Mouse (Mus musculus) thymus, postnatal 25 days (tissue): Measurements from ENCODE around the gene Cenps.
"Not testable (repeated sequence)": the region's sequence is repeated elsewhere in the genome, so short reads cannot be mapped to it uniquely, and the experiment has no call there.

Source experiments
- DNase-seq: peaks from one replicate; pipeline ENCODE4 v3.0.0; 2022

Gene Cenps

GRCm38 (mm10) chr4:149103875-149104561 is 33.4 kb downstream of the Cenps start, which contains the start of gene Dffa:
Gene Dffa (plus strand): TSS chr4:149104146.
- DNase-seq: peak; percentile 93

DNA sequence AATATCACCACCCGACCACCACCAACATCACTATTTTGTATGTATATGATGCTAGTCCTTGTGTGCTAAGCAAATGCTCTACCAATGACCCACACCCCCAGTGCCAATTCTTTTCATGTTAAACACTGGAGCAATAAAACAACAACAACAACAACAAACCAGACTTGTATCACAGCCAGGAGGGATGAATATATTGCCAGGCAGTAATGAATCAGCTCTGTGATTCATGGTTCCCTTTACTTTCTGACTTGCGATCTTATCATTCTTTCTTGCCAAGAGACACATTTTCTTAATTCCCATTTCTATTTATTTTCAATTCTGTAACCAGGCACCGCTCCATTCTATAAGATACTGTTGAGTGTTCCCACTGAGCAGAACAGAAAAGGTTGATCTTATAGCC is 36.0 kb downstream of the Cenps start:
- DNase-seq: no peak

DNA sequence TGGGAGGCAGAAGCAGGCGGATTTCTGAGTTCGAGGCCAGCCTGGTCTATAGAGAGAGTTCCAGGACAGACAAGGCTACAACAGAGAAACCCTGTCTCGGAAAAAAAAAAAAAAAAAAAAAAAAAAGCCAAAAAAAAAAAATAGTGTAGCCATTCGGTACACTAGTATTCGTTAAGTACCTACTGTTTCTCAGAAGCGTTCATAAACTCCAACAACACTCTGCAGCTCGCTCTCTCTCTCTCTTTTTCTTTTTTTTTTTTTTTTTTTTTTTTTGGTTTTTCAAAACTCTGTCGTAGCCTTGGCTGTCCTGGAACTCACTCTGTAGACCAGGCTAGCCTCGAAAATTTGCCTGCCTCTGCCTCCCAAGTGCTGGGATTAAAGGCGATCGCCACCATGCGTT is 37.0 kb downstream of the Cenps start:
- not testable (repeated sequence) for DNase-seq

GRCm38 (mm10) chr4:149099369-149100017 is 37.9 kb downstream of the Cenps start, which contains the start of gene Pex14:
Gene Pex14 (minus strand): TSS chr4:149099876.
- peak; percentile 88 for DNase-seq

- DNase-seq: no peak
These were observed 38.9 kb downstream of the Cenps start for GRCm38 (mm10) chr4:149098571-149098970.

GRCm38 (mm10) chr4:149097956-149098355 is 39.5 kb downstream of the Cenps start:
- no peak for DNase-seq

DNA sequence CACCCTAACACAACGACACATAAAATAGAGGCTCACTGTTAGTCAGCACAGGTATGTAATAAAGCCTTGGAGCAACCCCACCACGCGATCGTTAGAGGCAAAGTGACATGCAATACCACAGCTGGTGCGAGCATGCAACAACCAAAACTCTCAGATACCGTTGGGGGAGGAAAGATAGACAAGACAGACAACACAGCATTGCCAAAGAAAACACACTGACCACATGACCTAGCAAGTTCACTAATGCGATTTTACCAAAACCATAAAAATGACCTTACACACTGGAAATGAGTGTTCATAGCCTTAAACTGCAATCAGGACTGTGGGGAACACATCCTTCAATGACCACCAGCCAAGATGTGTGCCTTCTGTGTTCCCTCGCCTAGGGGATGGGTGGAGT is 46.1 kb downstream of the Cenps start:
- no peak for DNase-seq

GRCm38 (mm10) chr4:149085381-149085780 is 52.0 kb downstream of the Cenps start:
- DNase-seq: no peak

DNA sequence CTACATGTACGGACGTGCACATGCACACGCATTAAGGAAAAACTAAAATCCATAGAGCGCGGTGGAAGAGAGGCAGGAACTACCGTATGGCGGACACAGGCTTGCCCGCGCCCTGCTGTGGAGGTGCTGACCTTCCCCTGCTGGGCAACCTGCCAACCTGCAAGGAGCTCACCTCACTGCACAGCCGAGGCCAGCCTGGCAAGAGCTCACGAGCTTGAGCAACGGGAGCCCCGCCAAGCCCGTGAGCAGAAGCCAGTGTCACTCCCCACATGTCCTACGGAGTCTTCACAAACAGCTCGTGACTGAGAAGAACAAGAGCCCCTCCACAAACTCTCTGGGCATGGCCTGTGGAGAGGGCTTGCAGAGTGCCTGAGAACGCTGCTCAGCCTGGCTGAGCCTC is 55.9 kb downstream of the Cenps start:
- no peak for DNase-seq

DNA sequence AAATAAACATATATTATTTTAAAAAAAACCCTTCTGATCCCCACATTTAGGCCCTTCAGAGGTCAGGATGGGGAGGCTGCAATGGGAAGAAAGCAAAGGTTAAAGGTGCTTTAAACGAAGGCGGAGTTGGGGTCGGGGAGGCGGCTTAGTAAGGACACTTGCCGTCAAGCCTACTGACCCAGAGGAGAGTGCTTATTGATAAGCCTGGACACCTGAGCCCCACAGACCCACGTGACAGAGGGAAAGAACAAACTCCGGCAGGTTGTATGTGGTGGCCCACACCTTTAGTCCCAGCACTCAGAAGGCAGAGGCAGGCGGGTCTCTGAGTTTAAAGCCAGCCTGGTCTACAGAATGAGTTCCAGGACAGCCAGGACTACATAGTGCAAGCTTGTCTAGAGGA is 57.3 kb downstream of the Cenps start:
- no peak for DNase-seq

- no peak for DNase-seq
These were observed 57.8 kb downstream of the Cenps start for GRCm38 (mm10) chr4:149079629-149080028.

- no peak for DNase-seq
These were observed 59.2 kb downstream of the Cenps start for GRCm38 (mm10) chr4:149078261-149078660.
